Mouse (Mus musculus) spleen, adult 2 months (tissue): ENCODE data around the gene Rbm38.

ENCODE experiments used
- CTCF ChIP-seq: fragments of 200-500 bp; IDR thresholded peaks from 2 replicates; pipeline ENCODE4 v1.5.1; 2011; ENCODE audit warnings: mild to moderate bottlenecking, inconsistent platforms; ENCODE audit not compliant: insufficient read depth, insufficient read length, insufficient replicate concordance; ENCODE audit errors: extremely low read depth
- POLR2A ChIP-seq: fragments of 200-500 bp; IDR thresholded peaks from 2 replicates; pipeline ENCODE4 v1.6.1; 2011; ENCODE audit warnings: low read depth, low read length, inconsistent platforms

DNA sequence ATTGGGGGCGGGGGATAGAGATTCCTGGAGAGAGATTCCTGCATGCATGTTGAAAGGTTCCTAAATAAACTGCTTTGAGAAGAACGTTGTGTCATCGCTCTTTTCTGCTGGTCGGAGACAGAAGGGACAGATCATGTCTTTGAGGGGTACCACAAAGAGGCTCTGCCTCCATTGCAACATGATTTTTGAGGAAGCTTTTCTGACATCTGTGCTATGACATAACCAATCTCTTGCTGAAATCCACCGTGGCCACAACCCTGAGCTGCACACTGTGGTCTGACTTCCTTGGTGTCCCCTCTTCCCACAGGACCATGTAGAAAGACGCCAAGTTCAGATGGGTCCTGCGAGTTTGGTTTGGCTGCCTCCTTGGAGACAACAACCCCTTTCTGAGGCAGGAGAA, 52.6 kb downstream of the Rbm38 start:
- TF ChIP-seq CTCF (no peak), POLR2A (no peak)
